Mouse (Mus musculus) cerebellum, adult 2 months (tissue): Measurements from ENCODE around the gene Col4a3.

Source experiments
- CTCF ChIP-seq: fragments of 200-500 bp; IDR thresholded peaks from 2 replicates; pipeline ENCODE4 v1.5.1; 2011; ENCODE audit warnings: low read depth, mild to moderate bottlenecking, control low read depth, low read length, moderate library complexity, borderline replicate concordance; ENCODE audit not compliant: insufficient read depth
- POLR2A ChIP-seq: fragments of 200-500 bp; IDR thresholded peaks from 2 replicates; pipeline ENCODE4 v1.6.1; 2011; ENCODE audit warnings: low read length, control low read depth, borderline replicate concordance; ENCODE audit not compliant: insufficient read depth

GRCm38 (mm10) chr1:82725026-82725874, 138.5 kb downstream of the Col4a3 start:
- no peak for TF ChIP-seq CTCF
- no peak for TF ChIP-seq POLR2A
